Mouse (Mus musculus): ENCODE data around the gene Apela.

The Apela gene

DNA sequence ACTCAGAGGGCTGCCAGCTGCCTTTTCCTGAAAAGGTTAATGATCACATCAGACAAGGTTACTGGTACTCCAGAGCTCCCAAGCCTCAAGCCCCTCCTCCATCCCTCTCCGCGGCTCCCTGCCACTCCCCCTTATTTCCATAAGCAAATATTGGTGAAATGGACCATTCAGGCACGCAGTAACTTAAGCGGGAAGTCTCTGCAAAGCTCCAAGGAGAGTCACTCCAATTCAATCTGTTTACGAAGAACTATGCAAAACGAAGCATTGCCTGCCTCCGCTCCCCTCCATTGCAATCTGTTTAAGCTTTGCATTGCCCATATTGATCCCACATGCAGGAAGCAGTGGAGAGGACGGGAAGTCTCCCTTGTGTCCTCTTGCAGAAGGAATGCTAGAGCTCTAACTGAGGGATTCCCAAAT is at the start of gene Apela:
TSS of gene Apela (minus strand) at position 220 of the 417 bp plus-strand sequence.
- DNase-seq (ENCODE audit: low read depth), result no peak

- no peak for DNase-seq (ENCODE audit: low read depth)
These were observed 48.5 kb upstream of the Apela start for GRCm38 (mm10) chr8:65085680-65086079.

GRCm38 (mm10) chr8:65080731-65081130 is 43.6 kb upstream of the Apela start:
- DNase-seq (ENCODE audit: low read depth), result no peak

DNA sequence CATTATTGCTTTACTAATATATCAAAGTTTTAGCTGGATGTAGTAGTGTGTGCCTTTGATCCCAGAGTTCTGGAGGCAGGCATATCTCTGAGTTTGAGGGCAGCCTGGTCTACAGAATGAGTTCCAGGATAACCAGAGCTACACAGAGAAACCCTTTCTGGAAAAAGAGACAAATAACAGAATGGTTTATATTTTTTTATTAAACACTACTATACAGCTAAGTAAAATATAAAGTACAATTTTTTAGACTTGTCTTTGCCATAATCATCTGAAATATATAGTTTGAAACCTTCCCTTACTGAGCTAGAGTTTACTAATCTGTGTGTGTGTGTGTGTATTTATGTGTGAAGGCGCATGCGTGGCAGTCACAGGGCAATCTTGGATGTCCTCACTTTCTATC is 37.6 kb upstream of the Apela start, which contains the start of gene Gm10663:
TSS of gene Gm10663 (plus strand) at position 301 of the 400 bp plus-strand sequence.
- no peak for DNase-seq (ENCODE audit: low read depth)

DNA sequence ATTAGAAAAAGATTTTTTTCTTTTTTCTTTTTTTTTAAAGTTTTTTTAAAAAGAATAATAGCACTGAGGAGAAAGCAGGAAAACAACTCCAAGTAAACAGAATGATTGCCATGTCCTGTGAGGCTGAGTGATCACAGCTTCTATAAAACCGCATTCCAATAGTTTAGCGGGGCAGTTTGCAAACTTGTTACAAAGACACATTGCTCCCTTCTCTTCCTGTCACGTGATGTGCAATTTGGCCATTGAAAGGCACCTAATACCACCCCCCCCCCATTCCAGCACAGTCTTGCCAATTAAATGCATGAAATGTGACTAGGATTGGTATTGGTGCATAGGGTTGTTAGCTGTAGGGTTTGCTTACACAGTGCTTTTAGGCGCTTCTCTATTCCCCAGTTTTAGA is 33.9 kb upstream of the Apela start:
- no peak for DNase-seq (ENCODE audit: low read depth)

GRCm38 (mm10) chr8:65068473-65068819 is 31.3 kb upstream of the Apela start:
- DNase-seq (ENCODE audit: low read depth), result no peak

GRCm38 (mm10) chr8:65067694-65068472 is 30.7 kb upstream of the Apela start:
- DNase-seq (ENCODE audit: low read depth), result no peak

GRCm38 (mm10) chr8:65067031-65067430 is 29.9 kb upstream of the Apela start:
- DNase-seq (ENCODE audit: low read depth), result no peak

- DNase-seq (ENCODE audit: low read depth), result no peak
These were observed 28.5 kb upstream of the Apela start for GRCm38 (mm10) chr8:65065622-65066021.

- no peak for DNase-seq (ENCODE audit: low read depth)
These were observed 26.9 kb upstream of the Apela start for GRCm38 (mm10) chr8:65064071-65064470.

GRCm38 (mm10) chr8:65062195-65062594 is 25.1 kb upstream of the Apela start:
- no peak for DNase-seq (ENCODE audit: low read depth)

DNA sequence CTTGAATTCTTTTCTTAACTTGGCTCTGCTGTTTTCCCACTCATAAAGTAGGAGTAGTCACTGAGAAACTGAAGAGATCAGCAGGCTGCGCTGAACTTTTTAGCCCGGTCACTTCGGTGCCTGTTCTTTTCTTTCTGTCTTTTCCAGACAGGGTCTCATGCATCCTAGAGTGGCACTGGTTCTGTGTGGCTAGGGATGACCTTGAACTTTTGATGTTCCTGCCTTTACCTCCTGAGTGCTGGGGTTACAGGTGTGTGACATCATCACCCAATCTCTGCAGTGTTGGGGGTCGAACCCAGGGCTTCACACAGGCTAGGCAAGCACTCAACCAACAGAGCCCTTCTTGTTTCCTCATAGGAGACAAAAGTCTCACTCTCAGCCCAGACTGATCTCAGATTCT is 19.6 kb upstream of the Apela start:
- no peak for DNase-seq (ENCODE audit: low read depth)

GRCm38 (mm10) chr8:65053968-65054367 is 16.8 kb upstream of the Apela start:
- no peak for DNase-seq (ENCODE audit: low read depth)

DNA sequence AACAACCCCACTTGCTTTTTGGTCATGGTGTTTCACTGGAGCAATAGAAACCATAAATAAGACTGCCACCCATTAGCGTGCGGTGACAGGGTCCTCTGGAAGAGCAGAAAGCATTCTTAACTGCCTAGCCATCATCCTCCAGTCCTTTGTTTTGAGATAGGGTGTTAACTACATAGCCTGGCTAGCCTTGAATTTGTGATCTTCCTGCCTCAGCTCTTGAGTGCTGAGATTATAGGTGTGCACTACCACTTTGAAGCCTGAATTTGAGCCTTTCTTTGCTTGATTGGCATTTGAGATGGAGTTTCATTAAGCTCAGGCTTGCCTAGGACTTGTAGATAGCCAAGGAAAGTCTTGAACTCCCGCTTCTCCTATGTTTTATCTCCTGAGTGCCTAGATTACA is 16.4 kb upstream of the Apela start:
- DNase-seq (ENCODE audit: low read depth), result no peak

GRCm38 (mm10) chr8:65047801-65048200 is 10.7 kb upstream of the Apela start:
- DNase-seq (ENCODE audit: low read depth), result no peak

- DNase-seq (ENCODE audit: low read depth), result no peak
These were observed 10.1 kb upstream of the Apela start for GRCm38 (mm10) chr8:65047193-65047592.

GRCm38 (mm10) chr8:65046565-65046964 is 9.4 kb upstream of the Apela start:
- DNase-seq (ENCODE audit: low read depth), result no peak

- DNase-seq (ENCODE audit: low read depth), result no peak
These were observed 3.0 kb downstream of the Apela start for GRCm38 (mm10) chr8:65034136-65034535.

DNA sequence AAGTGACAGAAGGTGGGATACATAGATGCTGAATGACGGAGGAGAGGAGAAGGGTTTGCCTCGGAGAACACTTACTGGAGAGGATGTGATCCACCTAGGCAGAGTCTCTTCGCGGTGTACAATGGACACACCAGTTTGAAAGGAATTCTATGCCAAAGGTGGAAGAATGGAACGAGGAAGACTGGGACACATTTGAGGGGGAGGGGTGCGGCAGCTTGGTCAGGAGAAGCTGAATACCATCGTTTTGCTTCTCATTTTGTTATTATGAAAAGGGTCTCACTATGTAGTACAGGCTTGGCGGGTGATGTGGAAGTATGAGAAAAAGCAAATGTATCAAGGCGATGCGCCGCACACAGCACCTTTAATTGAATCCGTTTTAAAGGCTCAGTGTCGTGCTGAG is 4.1 kb downstream of the Apela start:
- no peak for DNase-seq (ENCODE audit: low read depth)

DNA sequence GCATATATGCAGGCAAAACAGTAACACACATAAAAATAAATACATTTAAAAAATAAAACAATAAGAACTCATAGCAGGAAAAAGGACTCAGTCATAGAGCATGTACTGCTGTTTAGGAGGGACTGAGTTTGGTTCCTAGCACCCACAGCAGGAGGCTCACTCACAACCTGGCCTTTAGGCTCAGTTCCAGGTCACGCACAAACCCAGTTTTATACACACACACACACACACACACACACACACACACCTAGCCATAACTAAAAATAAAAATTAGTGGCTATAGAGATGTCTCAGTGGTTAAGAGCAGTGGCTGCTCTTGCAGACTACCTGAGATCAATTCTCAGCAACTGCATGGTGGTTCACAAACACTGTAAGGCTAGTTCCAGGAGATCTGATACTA is 5.0 kb downstream of the Apela start:
- no peak for DNase-seq (ENCODE audit: low read depth)

- DNase-seq (ENCODE audit: low read depth), result no peak
These were observed 6.2 kb downstream of the Apela start for GRCm38 (mm10) chr8:65030735-65031485.

DNA sequence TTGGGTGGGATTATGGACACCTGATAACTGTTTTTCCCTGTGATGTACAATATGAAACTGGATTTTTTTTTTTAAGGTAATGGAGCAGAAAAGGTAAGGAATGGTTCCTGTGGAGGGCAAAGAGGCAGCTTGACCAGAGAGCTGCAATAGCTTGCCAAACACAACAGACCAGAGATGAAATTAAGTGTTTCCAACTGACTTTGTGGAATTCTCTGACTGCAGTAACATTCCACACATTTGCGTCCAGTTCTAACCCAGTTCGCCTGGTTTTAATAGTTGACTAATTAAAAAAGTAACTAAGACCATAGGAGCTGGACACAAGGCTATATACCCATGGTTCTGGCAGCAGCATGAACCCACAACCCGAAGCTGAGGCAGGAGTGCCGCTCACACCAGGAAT is 7.4 kb downstream of the Apela start:
- no peak for DNase-seq (ENCODE audit: low read depth)

DNA sequence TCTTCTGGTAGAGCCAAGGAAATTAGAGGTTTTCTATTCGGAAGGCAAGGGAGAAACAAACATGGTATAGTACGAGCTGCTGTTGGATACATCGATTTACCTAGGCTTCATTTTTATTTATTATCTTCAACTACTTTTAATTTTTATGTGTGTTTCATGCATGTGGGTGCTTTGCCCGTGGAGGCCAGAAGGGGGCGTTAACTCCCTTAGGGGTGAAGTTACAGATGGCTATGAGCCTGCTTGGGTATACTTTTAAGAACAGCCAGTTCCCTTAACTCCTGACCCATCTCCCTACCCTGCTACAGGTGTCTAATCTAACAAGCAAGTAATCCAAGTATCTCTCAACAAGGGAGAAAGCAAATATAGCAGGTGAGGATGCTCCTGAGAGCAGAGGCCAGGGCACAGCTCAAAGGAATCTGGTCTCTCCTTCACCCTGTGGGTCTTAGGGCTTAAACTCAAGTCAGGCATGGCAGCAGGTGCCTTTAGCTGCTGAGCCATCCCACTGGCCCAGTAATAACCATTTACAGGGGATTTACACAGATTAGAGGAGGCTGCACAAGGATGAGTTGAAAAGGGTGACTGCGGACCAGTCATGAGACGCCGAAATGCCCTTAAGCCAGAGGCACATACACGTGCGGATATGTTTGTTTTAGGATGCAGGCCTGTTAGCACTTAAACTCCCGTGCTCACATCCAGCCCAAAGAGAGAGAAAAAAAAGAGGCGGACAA is 8.0 kb downstream of the Apela start:
- DNase-seq (ENCODE audit: low read depth), result no peak

Data from naive thymus-derived CD4-positive, alpha-beta T cell, adult 2 months (primary cell).